Mouse (Mus musculus): ENCODE results near the gene Slc11a1. TPM values are rescaled to one million over a fixed set of nuclear protein-coding genes. Genes with fewer than 3 reads are reported as not detected.
"Not testable (repeated sequence)": the region's sequence is repeated elsewhere in the genome, so short reads cannot be mapped to it uniquely, and the experiment has no call there.

The Slc11a1 gene
- polyA plus RNA-seq, 1 experiment: 12.7 TPM

DNA sequence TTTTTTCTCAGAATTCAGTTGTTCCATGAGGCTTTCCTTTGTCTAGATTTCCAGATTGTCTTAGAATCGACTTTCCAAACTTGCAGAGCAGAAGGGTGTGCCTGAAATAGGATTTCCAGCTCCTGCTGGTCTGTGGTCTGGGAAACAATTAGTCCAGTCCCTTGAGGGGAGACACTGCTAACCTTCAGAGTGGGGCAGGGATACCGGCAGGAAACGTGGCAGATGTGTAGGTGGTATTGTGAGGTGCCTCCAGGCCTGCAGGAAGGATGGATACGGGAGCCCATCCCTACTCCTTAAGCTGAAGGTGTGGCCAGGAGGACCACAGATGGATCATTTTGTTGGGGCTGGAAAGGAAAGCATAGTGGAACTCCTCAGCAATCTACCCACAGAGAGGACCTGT, 40.0 kb upstream of the Slc11a1 start:
- Histone ChIP-seq H3K27ac (ENCODE audit: insufficient read depth, low read depth, low read length) (no peak overlapping the region), H3K36me3 (ENCODE audit: control insufficient read depth, insufficient read depth, low read length) (no peaks in the 10 kb centered on the region), H3K4me3 (ENCODE audit: low read depth, low read length) (no peak overlapping the region), H3K4me1 (ENCODE audit: control insufficient read depth, insufficient read depth, insufficient read length, low read length) (peaks cover 26% of the 10 kb centered on the region), H3K27me3 (ENCODE audit: control insufficient read depth, insufficient read depth, low read length) (no peaks in the 10 kb centered on the region)
- TF ChIP-seq CTCF (IDR thresholded peaks at IDR 0.05; ENCODE audit: extremely low read depth, insufficient read length, insufficient replicate concordance, low read depth, low read length) (no peak), POLR2A (IDR thresholded peaks at IDR 0.05; ENCODE audit: low read depth, low read length) (no peak)
- WGBS: 78% methylated on average over 4 of the region's 4 CpGs

GRCm38 (mm10) chr1:74335436-74336170, 39.4 kb upstream of the Slc11a1 start:
- WGBS: 80% methylated on average over 6 of the region's 6 CpGs
- H3K27ac ChIP-seq (ENCODE audit: insufficient read depth, low read depth, low read length): no peak overlapping the region
- no peaks in the 10 kb centered on the region for H3K27me3 ChIP-seq (ENCODE audit: control insufficient read depth, insufficient read depth, low read length)
- no peak for TF ChIP-seq POLR2A (IDR thresholded peaks at IDR 0.05; ENCODE audit: low read depth, low read length)
- no peak for TF ChIP-seq CTCF (IDR thresholded peaks at IDR 0.05; ENCODE audit: extremely low read depth, insufficient read length, insufficient replicate concordance, low read depth, low read length)
- peaks cover 24% of the 10 kb centered on the region; the same call in 1 of the 2 replicates for H3K4me1 ChIP-seq (ENCODE audit: control insufficient read depth, insufficient read depth, insufficient read length, low read length)
- no peak overlapping the region for H3K4me3 ChIP-seq (ENCODE audit: low read depth, low read length)
- no peaks in the 10 kb centered on the region for H3K36me3 ChIP-seq (ENCODE audit: control insufficient read depth, insufficient read depth, low read length)

- H3K27me3 ChIP-seq (ENCODE audit: control insufficient read depth, insufficient read depth, low read length): no peaks in the 10 kb centered on the region
- no peak overlapping the region for H3K4me3 ChIP-seq (ENCODE audit: low read depth, low read length)
- peaks cover 8% of the 10 kb centered on the region; the same call in 1 of the 2 replicates for H3K4me1 ChIP-seq (ENCODE audit: control insufficient read depth, insufficient read depth, insufficient read length, low read length)
- H3K36me3 ChIP-seq (ENCODE audit: control insufficient read depth, insufficient read depth, low read length): no peaks in the 10 kb centered on the region
- TF ChIP-seq POLR2A (IDR thresholded peaks at IDR 0.05; ENCODE audit: low read depth, low read length) (no peak), CTCF (IDR thresholded peaks at IDR 0.05; ENCODE audit: extremely low read depth, insufficient read length, insufficient replicate concordance, low read depth, low read length) (no peak)
- 87% methylated on average over 3 of the region's 3 CpGs for WGBS
- H3K27ac ChIP-seq (ENCODE audit: insufficient read depth, low read depth, low read length): no peak overlapping the region
These were observed 37.7 kb upstream of the Slc11a1 start for GRCm38 (mm10) chr1:74337241-74337771.

GRCm38 (mm10) chr1:74338013-74338412, 37.0 kb upstream of the Slc11a1 start:
- TF ChIP-seq POLR2A (IDR thresholded peaks at IDR 0.05; ENCODE audit: low read depth, low read length) (no peak), CTCF (IDR thresholded peaks at IDR 0.05; ENCODE audit: extremely low read depth, insufficient read length, insufficient replicate concordance, low read depth, low read length) (no peak)
- Histone ChIP-seq H3K36me3 (ENCODE audit: control insufficient read depth, insufficient read depth, low read length) (no peaks in the 10 kb centered on the region), H3K4me1 (ENCODE audit: control insufficient read depth, insufficient read depth, insufficient read length, low read length) (peaks cover 6% of the 10 kb centered on the region; the same call in 1 of the 2 replicates), H3K27me3 (ENCODE audit: control insufficient read depth, insufficient read depth, low read length) (no peaks in the 10 kb centered on the region), H3K4me3 (ENCODE audit: low read depth, low read length) (no peak overlapping the region), H3K27ac (ENCODE audit: insufficient read depth, low read depth, low read length) (no peak overlapping the region)
- 91% methylated on average over 5 of the region's 5 CpGs for WGBS

DNA sequence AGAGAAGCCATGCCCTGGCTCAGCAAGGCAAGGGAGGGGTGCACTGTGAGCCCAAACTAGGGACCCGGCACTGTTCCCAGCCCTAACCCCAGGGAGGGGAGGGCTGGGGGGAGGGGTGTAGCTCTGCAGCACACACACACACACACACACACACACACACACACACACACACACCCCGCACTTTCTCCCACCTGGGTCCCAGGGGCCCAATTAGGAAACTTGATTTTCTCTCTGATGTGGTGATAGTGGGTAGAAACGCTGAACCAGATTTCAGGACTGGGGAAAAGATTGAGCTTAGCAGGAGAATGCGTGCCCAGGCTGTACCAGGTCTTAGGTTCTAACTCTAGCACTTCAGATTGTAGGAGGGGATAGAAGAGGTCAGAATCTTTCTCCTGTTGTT, 36.4 kb upstream of the Slc11a1 start:
- 84% methylated on average over 4 of the region's 4 CpGs for WGBS
- Histone ChIP-seq H3K27ac (ENCODE audit: insufficient read depth, low read depth, low read length) (no peak overlapping the region), H3K36me3 (ENCODE audit: control insufficient read depth, insufficient read depth, low read length) (no peaks in the 10 kb centered on the region), H3K4me1 (ENCODE audit: control insufficient read depth, insufficient read depth, insufficient read length, low read length) (peaks cover 2% of the 10 kb centered on the region; the same call in 1 of the 2 replicates), H3K4me3 (ENCODE audit: low read depth, low read length) (no peak overlapping the region), H3K27me3 (ENCODE audit: control insufficient read depth, insufficient read depth, low read length) (no peaks in the 10 kb centered on the region)
- TF ChIP-seq CTCF (IDR thresholded peaks at IDR 0.05; ENCODE audit: extremely low read depth, insufficient read length, insufficient replicate concordance, low read depth, low read length) (no peak), POLR2A (IDR thresholded peaks at IDR 0.05; ENCODE audit: low read depth, low read length) (no peak)

DNA sequence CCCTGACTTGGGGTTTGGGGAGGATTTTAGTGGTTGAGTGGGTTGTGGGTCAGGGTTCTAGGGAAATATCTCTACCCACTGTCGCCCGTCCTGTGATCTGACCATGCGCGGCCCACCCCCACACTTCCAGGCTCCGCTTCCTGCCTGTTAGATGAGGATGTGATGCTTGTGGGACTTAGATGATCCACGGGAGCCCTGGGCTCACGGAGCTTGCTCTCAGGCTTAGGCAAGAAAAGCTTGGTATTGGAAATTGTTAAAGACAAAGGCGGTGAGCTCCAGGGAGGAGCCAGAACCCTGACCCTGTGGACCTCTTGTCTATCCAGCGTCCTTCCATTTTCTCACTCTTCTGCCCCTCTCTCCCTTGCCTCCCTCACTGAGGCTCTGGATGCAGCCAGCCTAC, 35.1 kb upstream of the Slc11a1 start:
- Histone ChIP-seq H3K27me3 (ENCODE audit: control insufficient read depth, insufficient read depth, low read length) (no peaks in the 10 kb centered on the region), H3K4me1 (ENCODE audit: control insufficient read depth, insufficient read depth, insufficient read length, low read length) (peaks cover 2% of the 10 kb centered on the region; the same call in 1 of the 2 replicates), H3K36me3 (ENCODE audit: control insufficient read depth, insufficient read depth, low read length) (no peaks in the 10 kb centered on the region), H3K4me3 (ENCODE audit: low read depth, low read length) (no peak overlapping the region), H3K27ac (ENCODE audit: insufficient read depth, low read depth, low read length) (no peak overlapping the region)
- TF ChIP-seq CTCF (IDR thresholded peaks at IDR 0.05; ENCODE audit: extremely low read depth, insufficient read length, insufficient replicate concordance, low read depth, low read length) (no peak), POLR2A (IDR thresholded peaks at IDR 0.05; ENCODE audit: low read depth, low read length) (no peak)
- 93% methylated on average over 9 of the region's 9 CpGs for WGBS

- H3K27ac ChIP-seq (ENCODE audit: insufficient read depth, low read depth, low read length): no peak overlapping the region
- H3K4me1 ChIP-seq (ENCODE audit: control insufficient read depth, insufficient read depth, insufficient read length, low read length): peaks cover 2% of the 10 kb centered on the region; the same call in 1 of the 2 replicates
- 54% methylated on average over 6 of the region's 6 CpGs for WGBS
- no peaks in the 10 kb centered on the region for H3K36me3 ChIP-seq (ENCODE audit: control insufficient read depth, insufficient read depth, low read length)
- no peak overlapping the region for H3K4me3 ChIP-seq (ENCODE audit: low read depth, low read length)
- H3K27me3 ChIP-seq (ENCODE audit: control insufficient read depth, insufficient read depth, low read length): no peaks in the 10 kb centered on the region
- TF ChIP-seq CTCF (IDR thresholded peaks at IDR 0.05; ENCODE audit: extremely low read depth, insufficient read length, insufficient replicate concordance, low read depth, low read length): no peak
- TF ChIP-seq POLR2A (IDR thresholded peaks at IDR 0.05; ENCODE audit: low read depth, low read length): no peak
These were observed 34.6 kb upstream of the Slc11a1 start for GRCm38 (mm10) chr1:74340361-74340764.

GRCm38 (mm10) chr1:74340992-74341391, 34.0 kb upstream of the Slc11a1 start:
- not testable (repeated sequence) for H3K4me3 ChIP-seq (ENCODE audit: low read depth, low read length); H3K27me3 ChIP-seq (ENCODE audit: control insufficient read depth, insufficient read depth, low read length); H3K27ac ChIP-seq (ENCODE audit: insufficient read depth, low read depth, low read length); H3K36me3 ChIP-seq (ENCODE audit: control insufficient read depth, insufficient read depth, low read length); H3K4me1 ChIP-seq (ENCODE audit: control insufficient read depth, insufficient read depth, insufficient read length, low read length)
- 93% methylated on average over 4 of the region's 4 CpGs for WGBS
